Mouse (Mus musculus) layer of hippocampus, postnatal 14 days (tissue): ENCODE data around the gene Rtn1. TPM values are rescaled to one million over a fixed set of nuclear protein-coding genes. Genes with fewer than 3 reads are reported as not detected.
A peak's percentile ranks its signal among the peaks of the same experiment; 100 is the strongest.

ENCODE experiments used
- DNase-seq, 2 experiments: peaks; one replicate each; pipeline ENCODE4 v3.0.0; 2021 to 2022; ENCODE audit warnings: low spot score in 2 of 2, mixed read lengths in 1 of 2
- total RNA-seq, 2 experiments: library from RNA; stranded (reverse); gene quantifications; 2 replicates each; pipeline ENCODE4 v1.2.3; 2021

The Rtn1 gene
- total RNA-seq, 2 experiments from 2014 or later, result 1,488 to 1,503 TPM

- DNase-seq, result peak; percentile 77 to 87
These were observed 123.2 kb downstream of the Rtn1 start for GRCm38 (mm10) chr12:72285366-72286345.

GRCm38 (mm10) chr12:72284576-72284975 lies 124.3 kb downstream of the Rtn1 start:
- no peak for DNase-seq

GRCm38 (mm10) chr12:72279129-72279875 lies 129.6 kb downstream of the Rtn1 start:
- no peak for DNase-seq

GRCm38 (mm10) chr12:72273721-72274414 lies 135.0 kb downstream of the Rtn1 start:
- peak in 1 of 2 experiments; percentile 51 for DNase-seq

- DNase-seq, result no peak
These were observed 141.2 kb downstream of the Rtn1 start for GRCm38 (mm10) chr12:72267614-72268013.

GRCm38 (mm10) chr12:72265261-72266228 lies 143.3 kb downstream of the Rtn1 start:
- peak in 1 of 2 experiments; percentile 87 for DNase-seq

GRCm38 (mm10) chr12:72263213-72264103 lies 145.4 kb downstream of the Rtn1 start:
- DNase-seq, result no peak

GRCm38 (mm10) chr12:72257000-72257399 lies 151.9 kb downstream of the Rtn1 start:
- no peak for DNase-seq

- DNase-seq, result no peak
These were observed 155.8 kb downstream of the Rtn1 start for GRCm38 (mm10) chr12:72253040-72253439.

- DNase-seq, result no peak
These were observed 156.9 kb downstream of the Rtn1 start for GRCm38 (mm10) chr12:72251890-72252445.

GRCm38 (mm10) chr12:72244951-72245350 lies 163.9 kb downstream of the Rtn1 start:
- DNase-seq, result no peak

- DNase-seq, result no peak
These were observed 166.0 kb downstream of the Rtn1 start for GRCm38 (mm10) chr12:72242807-72243206.

GRCm38 (mm10) chr12:72240506-72240905 lies 168.3 kb downstream of the Rtn1 start:
- DNase-seq, result no peak

GRCm38 (mm10) chr12:72239230-72239894 lies 169.5 kb downstream of the Rtn1 start:
- DNase-seq, result no peak

GRCm38 (mm10) chr12:72237251-72237650 lies 171.6 kb downstream of the Rtn1 start:
- no peak for DNase-seq

- peak; percentile 82 to 88 for DNase-seq
These were observed 172.3 kb downstream of the Rtn1 start for GRCm38 (mm10) chr12:72236564-72237011.

GRCm38 (mm10) chr12:72235621-72236351 lies 173.1 kb downstream of the Rtn1 start:
- peak; percentile 57 to 66 for DNase-seq
